Mouse (Mus musculus) Patski (cell line): ENCODE results near the gene Txnrd2. TPM values are rescaled to one million over a fixed set of nuclear protein-coding genes. Genes with fewer than 3 reads are reported as not detected.

Source experiments
- ATAC-seq: fragments of 100-300 bp; one replicate; pipeline ENCODE4 v1.8.0; 2021
- CTCF ChIA-PET: fragments of 350-600 bp; sonication (Branson Sonifier 250); formaldehyde crosslinking; loops from one replicate; lab custom pipeline; 2022; ENCODE audit warnings: inconsistent platforms; lab: Charles Lee
- POLR2A ChIA-PET: fragments of 350-600 bp; sonication (Branson Sonifier 250); formaldehyde crosslinking; loops from one replicate; lab custom pipeline; 2022; ENCODE audit warnings: antibody characterized with exemption, inconsistent platforms; lab: Charles Lee
- DNase-seq: peaks from one replicate; pipeline ENCODE4 v3.0.0-alpha.2; 2011; ENCODE audit warnings: low read depth, low spot score
- H3K27me3 ChIP-seq: fragments of 371-371 bp; one replicate; pipeline ENCODE4 v1.5.1; 2021
- CTCF ChIP-seq: fragments of 100-300 bp; IDR thresholded peaks from one replicate; pipeline ENCODE4 v1.5.1; 2021
- in situ Hi-C: fragments of 300-500 bp; cut with MboI; formaldehyde crosslinking; loops from 3 replicates; pipeline ENCODE4 v1.11.1; 2018; ENCODE audit warnings: low pct_unique_long_range_greater_than_20kb, mixed read lengths
- polyA plus RNA-seq: library from polyadenylated mRNA; unstranded; gene quantifications from one replicate; pipeline ENCODE4 v1.2.3, GENCODE M21; 2021

The Txnrd2 gene
- polyA plus RNA-seq, 1 experiment from 2014 or later, result 25.2 TPM

DNA sequence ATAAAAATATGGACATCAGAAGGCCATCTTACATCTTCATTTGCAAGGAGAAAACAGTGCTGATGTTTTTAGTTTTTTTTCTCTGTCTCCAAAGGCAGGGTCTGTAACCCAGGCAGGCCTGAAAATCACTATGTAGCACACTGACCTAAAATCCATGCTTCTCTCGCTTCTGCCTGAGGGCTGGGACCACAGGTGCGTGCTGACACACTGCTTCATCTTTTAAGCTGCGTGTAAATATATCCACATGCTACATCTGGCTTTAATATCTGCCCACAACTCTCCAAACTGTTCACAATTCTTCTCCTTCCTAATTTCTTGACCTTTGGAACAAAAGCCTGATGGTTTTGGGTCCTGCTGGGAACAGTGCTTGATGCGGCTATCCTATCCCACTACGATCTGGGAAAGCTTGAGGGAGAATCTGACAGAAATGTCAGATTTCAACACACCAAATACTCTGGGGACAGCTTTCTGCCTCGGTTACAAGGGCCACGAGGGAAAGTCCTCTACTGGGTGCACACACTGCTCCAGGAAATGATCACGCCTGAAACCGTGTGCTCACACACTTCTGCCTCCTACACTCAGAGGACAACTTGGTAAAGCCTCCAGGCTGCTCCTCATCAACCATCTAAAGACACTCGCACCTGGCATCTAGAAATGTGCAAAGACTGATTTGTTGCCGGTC is 1.7 kb upstream of the Txnrd2 start:
- no peaks in the 10 kb centered on the region for H3K27me3 ChIP-seq
- POLR2A ChIA-PET, result interaction anchor here (0.6 to 2.4 kb wide), 7 partner anchors 9 to 77 kb away, joined by 3 to 10 read pairs (median 3); partner anchors contain the start of genes Arvcf and Tango2
- CTCF ChIA-PET, result interaction anchor here (1.0 to 1.7 kb wide), 4 partner anchors 10 to 123 kb away, joined by 3 to 4 read pairs (median 3); no protein-coding TSS in a partner anchor
- ATAC-seq (no peak), DNase-seq (no peak)
- TF ChIP-seq CTCF, result no peak
- in situ Hi-C loops, result no loop called here

DNA sequence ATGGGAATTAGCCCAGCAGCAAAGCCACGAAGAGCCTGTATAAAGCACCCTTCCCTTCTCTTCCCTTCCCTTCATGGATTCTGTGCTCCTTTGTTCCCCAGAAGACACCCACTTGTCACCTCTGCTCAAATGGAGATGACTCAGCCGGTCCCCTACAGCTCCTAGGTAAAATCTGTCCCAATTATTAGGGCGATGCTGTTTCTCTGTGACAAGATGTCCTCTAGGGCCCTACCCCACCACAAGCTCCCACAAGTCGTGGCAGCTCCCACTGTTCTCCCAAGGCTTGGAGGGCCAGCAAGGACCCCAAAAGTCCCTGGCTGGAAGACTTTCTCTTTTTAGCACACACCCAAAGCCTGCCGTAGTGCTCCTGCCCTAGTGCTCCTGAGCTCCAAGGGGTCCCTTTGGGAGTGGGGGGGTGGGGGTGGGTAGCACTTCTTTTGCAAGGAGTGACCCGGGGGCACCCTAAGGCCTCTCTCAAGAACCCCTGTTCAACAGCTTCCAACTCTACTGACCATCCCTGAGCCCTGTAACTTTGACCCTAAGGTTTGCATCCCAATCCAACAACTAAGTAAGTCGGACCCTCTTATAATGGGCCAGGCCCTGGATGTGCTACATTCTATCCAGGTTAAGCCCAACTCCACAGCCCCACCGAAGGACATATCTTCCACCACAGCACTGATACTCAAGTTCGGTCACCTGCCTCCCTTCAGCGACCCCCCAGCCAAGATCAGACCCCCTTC is 539 bp upstream of the Txnrd2 start:
- CTCF ChIA-PET, result interaction anchor here (1.1 to 1.7 kb wide), 3 partner anchors 11 to 73 kb away, joined by 3 to 5 read pairs (median 4); no protein-coding TSS in a partner anchor
- ATAC-seq (no peak), DNase-seq (no peak)
- in situ Hi-C loops, result no loop called here
- H3K27me3 ChIP-seq, result no peaks in the 10 kb centered on the region
- TF ChIP-seq CTCF, result no peak
- POLR2A ChIA-PET, result interaction anchor here (0.6 to 2.0 kb wide), 4 partner anchors 14 to 78 kb away, joined by 3 to 6 read pairs (median 4); partner anchors contain the start of genes Arvcf and Tango2

DNA sequence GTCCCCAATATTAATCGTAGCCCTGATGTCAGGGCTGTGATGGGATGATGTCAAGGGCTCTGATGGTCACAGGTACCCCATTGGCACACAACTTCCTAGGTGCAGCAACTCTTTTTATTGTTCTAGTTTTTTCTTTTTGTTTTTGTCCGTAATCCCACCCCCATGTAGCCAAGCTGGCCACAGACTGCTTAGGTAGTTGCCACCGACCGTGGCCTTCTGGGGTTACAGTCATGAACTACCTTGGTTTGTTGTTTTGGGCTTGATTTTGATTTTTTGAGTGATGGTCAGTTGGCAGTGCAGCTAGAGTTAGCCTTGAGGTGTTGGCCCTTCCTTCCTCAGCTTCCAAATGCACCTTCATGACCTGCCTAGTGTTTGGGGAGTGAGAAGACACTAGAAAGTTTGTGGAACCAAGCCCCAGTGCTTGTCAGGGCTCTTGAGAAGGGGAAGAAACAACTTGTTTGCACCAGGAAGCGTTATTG is 657 bp downstream of the Txnrd2 start, which contains the start of gene Comt:
Comt (minus strand) TSS at position 51 of the 479 bp plus-strand sequence.
- H3K27me3 ChIP-seq, result no peaks in the 10 kb centered on the region
- CTCF ChIA-PET, result interaction anchor here (0.7 kb wide), 1 partner anchor 14 kb away, joined by 3 read pairs; no protein-coding TSS in a partner anchor
- TF ChIP-seq CTCF, result no peak
- DNase-seq (no peak), ATAC-seq (no peak)
- in situ Hi-C loops, result no loop called here
- POLR2A ChIA-PET, result interaction anchor here (0.7 to 1.7 kb wide), 2 partner anchors 10 to 15 kb away, joined by 3 to 7 read pairs; no protein-coding TSS in a partner anchor

DNA sequence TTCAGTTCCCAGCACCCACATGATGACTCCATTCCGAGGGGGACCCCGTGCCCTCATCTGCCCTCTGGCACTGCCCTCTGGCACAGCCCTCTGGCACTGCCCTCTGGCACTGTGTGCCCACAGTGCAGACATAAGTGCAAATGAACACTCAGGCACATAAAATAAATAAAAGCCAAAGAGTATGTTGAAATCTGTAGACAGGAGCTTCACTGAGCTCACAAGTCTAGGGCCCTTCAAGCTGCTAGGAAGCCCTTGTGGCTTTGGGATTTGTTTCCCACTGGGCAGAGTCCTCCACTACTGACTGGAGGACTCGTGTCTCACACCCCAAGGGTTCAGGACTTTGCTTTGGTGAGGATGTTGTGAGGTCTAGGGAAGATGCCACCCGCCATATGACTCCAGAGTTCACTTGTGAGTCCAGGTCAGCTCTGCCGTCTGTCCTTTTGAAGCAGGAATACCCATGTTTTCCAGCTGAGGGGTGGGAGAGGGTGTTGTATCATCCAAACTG is 1.9 kb downstream of the Txnrd2 start:
- ATAC-seq (no peak), DNase-seq (no peak)
- in situ Hi-C loops, result no loop called here
- ChIA-PET POLR2A (interaction anchor here (1.7 kb wide), 1 partner anchor 14 kb away, joined by 7 read pairs; no protein-coding TSS in a partner anchor), CTCF (no interaction called here)
- H3K27me3 ChIP-seq, result no peaks in the 10 kb centered on the region
- TF ChIP-seq CTCF, result no peak

DNA sequence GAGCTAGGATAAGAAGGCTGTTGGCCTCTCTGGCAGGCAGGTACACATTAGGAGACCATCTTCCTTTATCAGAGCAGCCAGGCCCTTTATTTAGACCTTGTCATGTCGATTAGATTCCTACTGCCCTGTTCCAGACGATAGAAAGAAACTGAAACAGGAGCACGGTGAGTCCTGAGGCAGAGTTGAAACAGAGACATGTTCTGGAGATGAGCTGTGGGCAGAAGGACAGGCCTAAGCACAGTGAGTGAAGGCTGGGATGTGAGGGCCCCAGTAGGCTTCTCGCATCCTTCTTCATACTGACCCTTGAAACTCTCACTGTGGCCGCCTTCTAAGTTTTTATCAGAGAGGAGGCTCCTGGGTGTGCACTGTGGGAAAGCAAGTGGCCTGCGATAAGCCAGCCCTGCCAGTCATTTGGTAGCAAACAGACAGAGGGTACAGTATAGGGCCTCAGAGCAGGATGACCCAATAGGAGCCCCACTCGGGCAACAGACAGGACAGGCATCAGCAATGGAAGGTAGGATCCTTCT is 2.4 kb downstream of the Txnrd2 start:
- no peak for DNase-seq
- ATAC-seq, result no peak
- ChIA-PET POLR2A (no interaction called here), CTCF (interaction anchor here (3.6 kb wide), 1 partner anchor 14 kb away, joined by 15 read pairs; no protein-coding TSS in a partner anchor)
- no peak for TF ChIP-seq CTCF
- in situ Hi-C loops, result no loop called here
- H3K27me3 ChIP-seq, result no peaks in the 10 kb centered on the region

DNA sequence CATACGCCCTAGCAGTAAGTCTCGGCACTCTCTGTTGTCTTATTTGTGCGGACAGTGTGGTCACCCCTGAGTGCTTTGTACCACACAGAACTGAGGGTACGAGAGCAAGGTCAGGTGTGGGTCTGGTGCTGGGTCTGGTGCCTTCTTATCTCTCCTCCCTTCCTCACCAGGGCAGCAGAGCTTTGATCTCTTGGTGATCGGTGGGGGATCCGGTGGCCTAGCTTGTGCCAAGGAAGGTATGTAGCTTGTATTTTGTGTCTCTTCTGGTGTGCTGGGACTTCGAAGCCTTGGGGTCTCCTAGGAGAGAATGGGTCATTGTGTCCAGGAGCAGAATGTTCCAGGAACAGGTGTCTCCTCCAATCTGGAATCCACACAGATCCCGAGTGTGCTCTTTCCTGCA is 3.5 kb downstream of the Txnrd2 start:
- TF ChIP-seq CTCF, result no peak
- CTCF ChIA-PET, result interaction anchor here (1.1 to 3.6 kb wide), 2 partner anchors 10 to 13 kb away, joined by 3 to 15 read pairs; no protein-coding TSS in a partner anchor

DNA sequence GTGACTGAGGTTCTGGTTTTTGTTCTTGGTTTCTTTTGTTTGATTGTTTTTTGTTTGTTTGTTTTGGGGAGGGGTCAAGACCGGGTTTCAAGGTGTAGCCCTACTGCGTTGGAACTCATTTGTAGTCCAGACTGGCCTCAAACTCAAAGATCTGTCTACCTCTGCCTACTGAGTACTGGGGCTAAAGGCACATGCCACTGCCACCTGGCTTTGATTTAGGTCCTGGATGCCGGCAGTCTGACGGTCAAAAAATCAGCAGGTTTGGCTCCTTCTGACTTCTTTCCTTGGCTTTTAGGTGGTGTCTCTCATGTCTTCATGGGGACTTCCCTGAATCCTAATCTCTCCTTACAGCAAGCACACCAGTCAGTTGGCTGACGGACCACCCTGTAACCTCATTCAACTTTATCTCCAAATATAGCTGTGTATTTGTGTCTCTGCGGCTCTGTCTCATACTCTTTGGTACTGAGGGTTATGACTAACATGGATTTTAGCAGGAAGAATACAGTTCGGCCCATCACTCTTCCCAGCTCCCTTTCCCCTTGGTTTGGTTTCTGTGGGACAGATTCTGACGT is 4.5 kb downstream of the Txnrd2 start:
- ChIA-PET CTCF (interaction anchor here (1.1 to 3.6 kb wide), 2 partner anchors 9 to 12 kb away, joined by 3 to 15 read pairs; no protein-coding TSS in a partner anchor), POLR2A (interaction anchor here (0.6 kb wide), 1 partner anchor 169 kb away, joined by 3 read pairs; no protein-coding TSS in a partner anchor)
- no peak for ATAC-seq
- in situ Hi-C loops, result no loop called here
- no peak for DNase-seq
- no peak for TF ChIP-seq CTCF
- H3K27me3 ChIP-seq, result no peaks in the 10 kb centered on the region

More for the DNA sequence above, 3.5 kb downstream of the Txnrd2 start:
- DNase-seq (no peak), ATAC-seq (no peak)
- in situ Hi-C loops, result no loop called here
- H3K27me3 ChIP-seq, result no peaks in the 10 kb centered on the region
- POLR2A ChIA-PET, result no interaction called here

DNA sequence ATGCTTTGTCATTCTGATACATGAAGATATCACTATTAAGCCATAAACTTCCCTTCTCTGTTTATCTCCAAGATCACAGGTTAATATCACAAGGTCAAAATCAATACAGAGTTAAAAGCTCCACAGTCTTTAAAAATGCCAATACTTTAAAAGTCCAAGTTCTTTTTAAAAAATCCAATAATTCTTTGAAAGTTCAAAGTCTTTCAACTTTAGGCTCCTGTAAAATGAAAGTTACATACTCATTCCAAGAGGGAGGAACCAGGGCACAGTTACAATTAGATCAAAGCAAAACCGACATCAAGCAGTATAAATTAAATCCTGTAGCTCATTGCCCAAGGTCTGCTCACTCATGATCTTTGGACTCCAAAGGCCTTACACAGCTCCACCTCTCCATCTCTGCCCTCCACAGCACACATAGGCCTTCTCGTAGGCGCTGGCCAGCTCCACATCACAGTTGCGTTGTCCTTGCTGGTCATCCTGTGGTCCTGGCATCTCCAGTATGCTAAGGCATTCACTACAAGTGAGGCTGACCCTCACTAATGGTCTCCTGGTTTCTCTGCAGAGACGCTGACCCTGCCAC is 7.2 kb downstream of the Txnrd2 start:
- no peaks in the 10 kb centered on the region for H3K27me3 ChIP-seq
- ChIA-PET CTCF (interaction anchor here (3.0 kb wide), 1 partner anchor 10 kb away, joined by 11 read pairs; no protein-coding TSS in a partner anchor), POLR2A (interaction anchor here (0.6 kb wide), 1 partner anchor 9 kb away, joined by 3 read pairs; no protein-coding TSS in a partner anchor)
- DNase-seq (no peak), ATAC-seq (no peak)
- no peak for TF ChIP-seq CTCF
- in situ Hi-C loops, result no loop called here

DNA sequence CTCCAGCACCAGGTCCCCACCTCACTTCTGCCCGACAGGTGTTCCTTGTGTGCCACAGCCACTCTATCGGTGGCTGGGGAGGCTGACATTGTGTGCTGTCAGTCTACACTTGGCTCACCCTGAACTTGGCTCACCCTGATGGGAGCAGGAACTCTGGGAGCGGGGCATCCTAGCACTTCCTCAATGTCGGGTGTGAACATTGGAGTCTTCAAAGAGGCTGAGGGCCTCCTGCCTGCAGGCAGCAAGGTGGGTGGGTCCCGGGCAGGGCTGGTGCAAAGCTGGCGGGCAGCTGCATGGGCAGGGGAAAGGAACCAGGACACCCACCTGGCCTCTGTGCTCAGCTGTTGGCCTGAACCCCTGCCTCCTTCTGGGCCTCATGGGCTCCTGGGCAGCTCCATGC is 9.9 kb downstream of the Txnrd2 start:
- in situ Hi-C loops, result no loop called here
- ChIA-PET POLR2A (interaction anchor here (0.5 to 1.0 kb wide), 2 partner anchors 9 to 22 kb away, joined by 3 read pairs; no protein-coding TSS in a partner anchor), CTCF (no interaction called here)
- TF ChIP-seq CTCF, result no peak
- H3K27me3 ChIP-seq, result no peaks in the 10 kb centered on the region
- DNase-seq (no peak), ATAC-seq (no peak)
